Mouse (Mus musculus): Measurements from ENCODE around the gene Ifna4.

Gene Ifna4

DNA sequence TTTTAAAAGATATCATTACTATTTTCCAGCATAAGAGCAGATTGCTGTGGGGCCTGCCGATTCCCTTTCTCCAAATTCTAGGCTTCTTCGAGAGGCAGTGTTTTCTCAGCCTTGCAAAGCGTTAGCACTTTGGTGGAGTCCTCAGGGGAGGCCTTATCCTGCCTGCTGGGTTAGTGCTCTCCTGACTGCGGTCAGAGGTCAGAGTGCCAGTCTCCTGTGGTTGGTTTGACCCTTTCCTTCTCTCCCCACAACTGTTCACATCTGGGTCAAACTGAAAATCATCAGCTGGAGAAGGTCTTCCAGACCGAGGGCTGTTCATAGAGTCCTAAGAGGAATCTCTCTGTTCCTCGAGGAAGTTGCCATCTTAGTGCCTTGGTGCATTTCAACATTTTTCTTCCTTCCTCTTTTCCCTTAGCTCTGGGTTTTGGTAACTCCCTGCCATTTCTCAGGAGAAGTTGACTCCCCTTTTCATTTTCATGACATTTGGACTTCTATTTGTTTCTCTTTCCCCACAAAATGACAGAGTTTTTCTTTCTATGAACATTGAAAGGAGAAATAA, 23.4 kb downstream of the Ifna4 start:
- DNase-seq (ENCODE audit: low read depth, low spot score), result no peak

DNA sequence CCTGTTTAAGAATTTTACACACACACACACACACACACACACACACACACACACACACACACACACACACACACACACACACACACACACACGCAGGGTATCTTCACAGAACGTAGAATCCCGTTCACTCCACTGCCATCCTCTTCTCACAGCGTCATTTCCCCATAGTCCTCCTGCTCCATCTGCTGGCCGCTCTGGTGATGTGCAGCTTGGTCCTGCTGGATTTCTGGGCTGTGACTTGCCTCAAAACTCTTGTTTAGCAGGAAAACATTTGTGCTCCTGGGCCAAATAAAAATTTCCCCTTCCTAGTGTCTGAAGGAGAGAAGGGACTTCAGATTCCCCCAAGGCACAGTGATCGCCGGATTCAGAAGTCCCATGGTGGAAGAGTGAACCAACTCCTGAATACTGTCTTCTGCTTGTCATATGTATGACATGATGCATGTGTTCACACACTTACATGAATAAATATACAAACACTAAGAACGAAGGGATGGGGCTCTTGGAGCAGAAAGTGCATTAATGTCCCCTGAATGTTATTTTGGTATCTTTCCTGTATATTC, 25.8 kb downstream of the Ifna4 start:
- peak; percentile 37 for DNase-seq (ENCODE audit: low read depth, low spot score)

DNA sequence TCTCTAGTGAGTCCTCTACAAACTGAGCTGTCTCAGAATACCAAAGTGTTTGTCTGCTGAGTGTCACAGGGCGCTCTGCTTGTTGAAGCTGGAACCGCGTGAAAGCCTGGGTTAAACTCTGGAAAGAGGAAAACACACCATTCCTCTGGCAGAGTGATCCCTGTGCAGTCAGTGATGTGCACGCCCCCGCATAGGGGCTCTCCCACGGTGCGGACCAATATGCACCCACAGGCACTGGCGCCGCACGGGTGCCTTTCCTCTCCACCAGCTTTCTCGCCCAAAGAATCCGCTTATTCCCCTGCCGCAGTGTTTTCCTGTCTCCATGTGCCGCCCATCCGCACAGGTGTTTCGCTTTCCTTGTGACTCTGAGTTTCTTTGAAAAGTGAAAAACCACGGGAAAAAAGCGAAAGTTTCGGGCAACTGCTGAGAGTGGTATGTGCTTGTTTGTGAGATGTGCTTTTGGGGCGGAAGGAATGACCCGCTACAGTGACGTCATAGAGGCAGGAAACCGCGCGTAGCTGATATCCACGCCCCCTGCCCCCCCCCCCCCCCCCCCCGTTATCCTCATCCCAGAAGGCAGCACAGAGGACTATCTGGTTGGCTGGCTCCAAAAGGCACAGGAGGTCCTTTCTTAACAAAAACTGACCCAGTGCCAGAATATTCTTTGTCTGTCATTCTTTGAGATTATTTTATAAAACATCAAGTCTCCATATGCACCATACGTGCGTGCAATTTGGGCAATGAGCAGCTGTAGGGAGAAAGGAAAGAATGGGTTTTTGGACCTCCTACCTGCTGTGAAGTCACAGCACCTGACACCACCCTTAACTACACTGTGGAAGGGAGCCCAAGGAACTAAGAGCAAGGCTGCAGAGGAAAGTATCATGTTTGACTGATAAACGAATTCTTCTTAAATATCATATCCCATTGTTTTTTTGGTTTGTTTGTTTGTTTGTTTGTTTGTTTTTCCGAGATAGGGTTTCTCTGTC, 26.6 kb downstream of the Ifna4 start:
- no peak for DNase-seq (ENCODE audit: low read depth, low spot score)

DNA sequence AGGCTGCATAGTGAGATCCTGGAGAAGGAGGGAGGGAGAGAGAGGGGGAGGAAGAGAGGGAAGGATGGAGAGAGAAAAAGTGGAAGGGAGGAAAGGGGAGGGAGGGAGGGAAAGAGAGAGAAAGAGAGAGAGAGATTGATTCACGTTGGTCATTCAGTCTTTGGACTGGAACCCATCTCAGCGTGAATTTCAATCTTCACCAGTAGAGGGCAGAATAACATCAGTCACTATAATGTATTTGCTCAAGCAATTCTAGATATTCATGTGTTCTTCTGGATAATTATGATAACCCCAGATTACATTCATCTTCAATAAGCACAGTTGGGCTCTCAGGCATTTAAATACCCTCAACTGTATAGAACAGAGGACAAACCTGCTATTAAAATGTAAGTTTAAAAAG, 31.0 kb downstream of the Ifna4 start:
- no peak for DNase-seq (ENCODE audit: low read depth, low spot score)

DNA sequence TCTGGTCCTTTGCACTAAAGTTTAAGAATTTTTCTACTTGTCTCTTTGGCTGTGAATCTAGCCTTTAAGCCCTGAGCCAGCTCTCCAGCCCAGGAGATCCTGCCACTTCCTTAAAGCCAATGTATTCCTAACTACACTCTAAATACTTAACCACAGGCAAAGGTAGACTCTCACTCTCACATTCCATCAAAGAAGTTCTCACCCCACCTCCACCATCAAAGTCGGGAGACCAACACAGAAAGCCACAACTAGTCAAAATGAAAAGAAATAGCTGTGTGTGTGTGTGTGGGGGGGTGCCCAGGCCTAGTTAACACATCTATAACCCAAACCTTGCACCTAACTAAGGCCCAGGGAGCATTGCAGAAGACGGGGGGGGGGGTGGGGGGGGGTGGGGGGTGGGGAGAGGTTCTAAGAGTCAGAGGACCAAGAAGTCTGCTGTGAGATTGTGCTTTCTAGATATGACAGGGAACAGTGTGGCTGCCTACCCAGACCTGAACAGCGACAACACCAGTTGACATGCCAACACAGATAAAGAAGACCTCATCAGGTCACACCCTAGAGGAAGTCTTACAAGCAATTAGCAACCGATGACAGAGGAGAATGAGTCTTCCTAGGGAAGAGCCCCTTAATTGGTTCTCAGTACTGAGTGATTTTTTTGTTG, 33.9 kb downstream of the Ifna4 start:
- DNase-seq (ENCODE audit: low read depth, low spot score), result no peak

DNA sequence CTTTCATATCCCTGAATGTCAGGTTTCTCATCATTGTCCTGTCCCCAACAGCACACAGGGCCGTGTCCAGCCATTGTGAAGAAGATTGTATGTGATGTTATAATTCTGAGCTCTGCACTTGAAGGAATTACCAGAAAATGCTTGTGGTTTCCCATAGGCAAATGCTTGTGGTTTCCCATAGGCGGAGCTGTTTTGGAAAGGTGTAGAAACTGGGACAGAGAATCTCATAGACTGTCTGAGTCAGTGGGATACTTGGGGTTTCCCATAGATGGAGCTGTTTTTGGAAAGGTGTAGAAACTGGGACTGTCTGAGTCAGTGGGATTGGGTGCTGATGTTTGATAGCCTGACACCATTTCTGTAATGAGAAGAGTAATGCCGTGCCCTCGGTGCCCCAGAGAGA, 34.9 kb downstream of the Ifna4 start:
- DNase-seq (ENCODE audit: low read depth, low spot score), result no peak

DNA sequence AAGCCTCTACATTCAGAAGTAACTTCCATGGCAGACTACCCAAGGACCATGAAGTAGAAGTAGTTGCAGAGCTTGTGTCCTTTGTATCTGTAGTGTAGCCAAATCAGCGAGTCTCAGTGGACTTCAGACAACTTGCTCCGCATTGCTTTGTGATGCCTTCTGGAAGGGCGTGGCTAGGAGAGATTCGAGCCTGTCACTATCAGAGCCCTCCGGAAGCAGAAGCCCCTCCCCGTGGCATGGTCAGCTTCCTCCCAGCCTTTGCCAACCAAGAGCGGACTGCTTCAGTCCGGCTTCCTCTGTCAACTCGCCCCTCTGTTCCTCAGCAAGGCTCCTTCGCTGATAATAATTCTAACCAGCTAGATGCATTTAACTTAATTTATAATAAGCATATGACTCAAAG, 36.6 kb downstream of the Ifna4 start:
- no peak for DNase-seq (ENCODE audit: low read depth, low spot score)

DNA sequence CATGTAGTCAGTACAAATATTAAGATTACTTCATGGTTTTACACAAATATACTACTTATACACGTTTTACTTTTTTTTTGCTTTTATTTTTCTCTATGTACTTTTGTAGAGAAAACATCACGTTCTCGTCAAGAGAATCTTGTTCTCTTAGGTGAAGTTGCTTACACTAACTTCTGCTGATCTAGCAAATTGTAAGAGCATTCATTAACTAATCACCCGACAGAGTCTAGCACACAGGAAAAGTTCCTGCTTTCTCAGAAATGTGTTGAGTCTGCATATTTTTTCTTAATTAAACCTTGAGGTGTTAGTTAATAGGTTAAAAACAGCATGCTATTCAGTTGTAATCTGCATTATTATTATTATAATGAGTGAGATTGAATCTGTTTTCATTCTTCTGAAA, 37.1 kb downstream of the Ifna4 start:
- no peak for DNase-seq (ENCODE audit: low read depth, low spot score)

DNA sequence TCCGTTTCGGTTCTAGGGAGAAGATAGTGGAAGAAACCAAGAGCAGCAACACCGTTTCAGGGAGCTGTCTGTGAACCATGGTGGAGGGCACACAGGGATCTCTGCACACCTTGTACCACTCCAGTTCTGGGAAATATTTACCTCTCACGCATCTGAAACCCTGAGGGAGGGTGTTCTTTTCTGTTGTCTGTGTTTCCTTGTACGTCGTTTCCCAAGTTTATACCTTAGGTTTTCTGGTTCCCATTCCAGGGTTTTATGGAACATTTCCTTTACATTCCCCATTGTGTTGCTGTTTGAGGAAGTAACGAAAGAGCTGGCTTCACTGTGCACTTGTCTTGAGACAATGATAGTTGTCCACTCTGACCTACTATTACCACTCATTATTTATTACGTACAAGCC, 38.4 kb downstream of the Ifna4 start, which contains the start of gene Ifne:
Ifne (minus strand) TSS at position 101 of the 400 bp plus-strand sequence.
- DNase-seq (ENCODE audit: low read depth, low spot score), result no peak

DNA sequence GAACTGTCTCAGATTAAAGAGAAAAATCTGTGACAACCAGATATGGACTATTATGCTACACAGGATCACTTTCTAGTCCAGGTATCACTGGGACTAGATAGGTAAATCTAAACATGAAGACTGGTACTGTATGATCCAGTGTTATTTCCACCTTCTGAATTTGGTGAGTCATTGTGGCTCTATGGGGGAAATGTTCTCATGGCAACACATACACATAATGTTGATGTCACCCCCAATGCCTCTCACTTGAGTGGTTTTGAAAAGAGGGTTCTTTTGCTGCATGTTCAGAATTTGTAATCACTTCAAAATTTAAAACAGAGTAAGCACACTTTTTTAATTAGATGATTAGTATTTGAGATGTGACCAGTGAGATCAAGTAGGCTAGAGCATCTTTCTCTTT, 46.6 kb downstream of the Ifna4 start:
- DNase-seq (ENCODE audit: low read depth, low spot score), result no peak

All from c-Kit-negative CD71-positive TER-119-positive erythroid progenitor cells, embryonic 14.5 days (primary cell).